Mouse (Mus musculus): ENCODE data around the gene Plppr3.
"Not testable (repeated sequence)": the region's sequence is repeated elsewhere in the genome, so short reads cannot be mapped to it uniquely, and the experiment has no call there.

Plppr3 gene

DNA sequence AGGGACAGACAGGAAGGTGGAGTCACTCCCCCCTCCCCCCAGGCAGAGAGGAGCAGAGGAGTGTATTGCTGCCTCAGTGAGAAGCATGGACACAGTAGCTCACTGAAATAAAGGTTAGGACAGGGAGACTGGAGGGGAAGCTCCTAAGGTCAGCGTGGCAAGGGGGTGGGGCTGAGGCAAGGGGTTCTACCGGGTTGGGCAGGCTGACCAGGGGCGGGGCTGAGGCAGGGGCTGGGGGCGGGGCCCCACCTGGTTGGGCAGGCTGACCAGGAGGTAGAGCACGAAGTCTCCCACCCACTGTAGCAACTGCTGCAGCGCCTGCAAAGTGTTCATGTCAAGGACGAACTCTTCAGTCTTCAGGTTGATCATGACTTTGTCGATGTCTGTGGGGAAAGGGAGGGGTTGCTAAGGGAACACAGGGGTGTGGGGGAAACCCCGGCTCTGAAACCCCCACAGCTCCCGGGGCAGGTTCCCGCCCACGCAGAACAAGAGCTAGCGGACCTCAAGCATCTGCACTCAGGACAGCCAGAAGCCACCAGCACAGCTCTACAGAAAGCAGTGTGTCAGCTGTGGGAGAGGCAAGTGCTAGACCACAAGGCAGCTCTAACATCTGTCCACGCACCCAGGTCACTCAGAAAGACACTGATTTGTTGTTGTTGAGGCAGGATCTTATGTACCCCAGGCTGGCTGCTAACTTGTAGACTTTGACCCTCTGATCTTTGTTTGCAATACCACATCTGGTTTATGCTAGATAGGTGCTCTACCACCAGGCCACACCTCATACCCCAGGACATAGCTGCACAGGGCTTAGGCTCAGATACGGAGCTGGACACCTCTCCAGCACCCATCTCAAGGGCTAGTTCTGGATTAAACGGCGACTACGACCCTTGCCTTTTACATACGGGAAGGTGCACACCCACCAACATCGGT is 23.1 kb upstream of the Plppr3 start:
- no peak for DNase-seq

DNA sequence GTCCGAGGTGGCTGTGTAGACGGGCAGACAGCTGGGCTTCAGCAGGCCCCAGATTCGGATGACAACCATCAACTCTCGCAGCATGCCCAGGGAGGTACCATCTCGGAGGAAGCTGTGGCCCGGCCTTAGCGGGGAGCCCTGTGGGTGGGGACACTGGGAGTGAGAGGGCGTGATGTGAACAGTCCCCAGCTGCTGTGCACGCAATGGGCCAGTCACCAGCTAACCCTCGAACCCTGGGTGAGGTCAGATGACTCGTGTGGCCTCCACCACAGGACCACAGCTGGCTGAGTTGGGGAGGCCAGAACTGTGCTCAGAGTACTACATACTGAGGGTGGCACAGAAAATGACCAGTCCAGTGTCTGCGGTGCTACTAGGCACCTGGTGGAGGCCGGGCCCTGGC is 22.4 kb upstream of the Plppr3 start:
- no peak for DNase-seq

DNA sequence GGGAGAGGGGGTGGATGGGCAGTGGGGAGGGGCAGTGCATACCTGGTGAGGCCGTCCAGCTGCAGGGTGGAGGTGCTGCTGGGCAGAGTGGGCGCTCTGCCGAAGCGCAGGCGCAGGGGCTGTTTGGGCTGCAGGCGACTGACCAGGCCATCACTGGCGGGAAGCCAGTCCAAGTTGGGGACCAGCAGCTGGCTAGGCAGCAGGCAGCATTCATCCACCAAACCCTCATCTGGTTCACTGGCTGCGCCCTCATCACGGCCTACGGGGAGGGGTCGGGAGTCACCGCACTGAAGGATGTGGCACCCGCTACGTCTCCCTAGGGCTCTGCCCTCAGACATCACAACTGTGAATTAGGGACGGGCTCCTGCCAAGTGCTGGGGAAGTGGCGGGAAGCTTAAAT is 21.9 kb upstream of the Plppr3 start:
- DNase-seq = no peak

DNA sequence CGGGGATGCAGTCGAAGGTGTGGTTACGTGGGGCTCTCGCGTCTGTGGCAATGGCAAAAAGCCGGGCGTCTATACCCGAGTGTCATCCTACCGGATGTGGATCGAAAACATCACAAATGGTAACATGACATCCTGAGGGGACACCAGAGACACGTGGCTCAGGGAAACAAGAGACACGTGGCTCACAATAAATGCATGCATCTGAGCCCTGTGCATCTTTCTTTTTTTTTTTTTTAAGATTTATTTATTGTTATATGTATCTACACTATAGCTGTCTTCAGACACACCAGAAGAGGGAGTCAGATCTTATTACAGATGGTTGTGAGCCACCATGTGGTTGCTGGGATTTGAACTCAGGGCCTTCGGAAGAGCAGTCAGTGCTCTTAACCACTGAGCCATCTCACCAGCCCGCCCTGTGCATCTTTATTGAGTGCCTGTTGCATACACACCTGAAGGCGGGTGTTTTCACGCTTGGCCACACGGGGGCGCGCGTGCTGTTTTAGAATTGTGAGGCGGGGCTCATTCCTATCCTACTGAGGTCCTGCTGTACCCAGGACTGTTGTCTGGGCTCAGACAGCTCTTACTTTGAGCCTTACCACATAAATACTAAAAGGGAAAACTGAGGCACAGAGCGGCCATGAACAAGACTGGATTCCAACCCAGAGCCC is 18.2 kb upstream of the Plppr3 start:
- DNase-seq = peak; percentile 74

DNA sequence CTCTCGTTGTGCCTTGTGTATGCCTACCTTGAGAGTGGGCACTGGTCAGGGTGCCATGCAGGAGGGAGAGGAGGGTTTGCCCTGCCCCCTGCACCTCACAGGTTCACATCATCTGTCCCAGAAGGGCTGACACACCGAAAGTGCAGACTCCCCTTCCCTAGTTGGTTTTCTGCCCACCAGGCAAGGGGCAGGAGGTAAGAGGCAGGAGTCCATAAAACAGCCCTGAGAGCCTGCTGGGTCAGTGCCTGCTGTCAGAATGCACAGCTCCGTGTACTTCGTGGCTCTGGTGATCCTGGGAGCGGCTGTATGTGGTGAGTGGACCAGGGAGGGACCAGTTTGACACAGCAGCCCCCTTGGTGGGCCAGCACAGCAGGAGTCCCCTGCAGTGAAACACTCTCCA is 16.2 kb upstream of the Plppr3 start, which contains the start of gene Cfd:
Gene Cfd (plus strand): TSS at position 184 of the 400 bp plus-strand sequence.
- DNase-seq = no peak

DNA sequence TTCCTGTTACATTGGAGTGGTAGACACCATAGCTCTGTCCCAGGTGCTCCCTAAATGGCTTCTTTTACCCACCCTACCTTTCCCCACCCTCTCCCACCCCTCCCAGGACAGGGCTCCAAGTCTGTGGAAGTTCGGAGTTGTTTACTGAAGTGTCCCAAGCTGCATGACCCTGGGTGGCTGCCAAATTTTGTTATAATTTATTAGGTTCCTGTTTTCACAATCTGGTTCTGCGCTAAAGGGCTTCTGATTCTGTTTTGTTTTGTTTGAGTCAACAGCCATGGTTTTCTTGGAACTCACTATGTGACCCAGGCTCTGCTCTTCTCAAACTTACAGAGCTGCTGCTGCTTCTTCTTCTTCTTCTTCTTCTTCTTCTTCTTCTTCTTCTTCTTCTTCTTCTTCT is 15.0 kb upstream of the Plppr3 start:
- DNase-seq = no peak

DNA sequence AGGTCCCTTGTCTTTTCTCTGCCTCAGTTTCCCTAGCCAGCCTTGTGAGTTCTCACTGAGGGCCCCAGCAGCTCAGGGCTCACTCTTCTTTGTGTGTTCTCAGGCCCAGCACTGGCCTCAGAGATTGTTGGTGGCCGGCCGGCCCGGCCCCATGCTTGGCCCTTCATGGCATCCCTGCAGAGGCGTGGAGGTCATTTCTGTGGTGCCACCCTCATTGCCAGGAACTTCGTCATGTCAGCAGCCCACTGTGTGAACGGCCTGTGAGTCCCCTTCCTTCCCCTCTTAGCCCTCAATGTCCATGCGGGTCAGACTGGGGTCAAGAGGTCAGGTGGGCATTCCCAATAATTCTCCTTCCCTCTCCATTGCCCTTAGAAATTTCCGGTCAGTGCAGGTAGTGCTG is 12.2 kb upstream of the Plppr3 start:
- no peak for DNase-seq

DNA sequence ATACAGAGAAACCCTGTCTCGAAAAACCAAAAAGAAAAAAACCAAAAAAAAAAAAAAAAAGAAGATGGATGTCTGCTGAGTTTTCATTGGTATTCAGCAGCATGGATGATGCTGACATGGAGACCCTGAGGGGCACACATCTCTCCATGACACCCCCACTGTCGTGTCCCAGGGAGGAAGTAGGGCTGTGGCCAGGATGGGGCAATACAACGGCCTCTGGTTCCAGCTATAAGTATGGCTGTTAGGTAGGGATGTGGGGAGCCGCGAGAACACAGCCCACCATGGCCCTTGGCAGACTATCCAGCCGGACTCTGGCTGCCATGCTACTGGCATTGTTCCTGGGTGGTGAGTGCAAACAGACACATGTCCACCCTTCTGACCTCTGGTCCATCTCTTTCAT is 11.6 kb upstream of the Plppr3 start, which contains the start of gene Elane:
Gene Elane (plus strand): TSS at position 194 of the 400 bp plus-strand sequence.
- no peak for DNase-seq

DNA sequence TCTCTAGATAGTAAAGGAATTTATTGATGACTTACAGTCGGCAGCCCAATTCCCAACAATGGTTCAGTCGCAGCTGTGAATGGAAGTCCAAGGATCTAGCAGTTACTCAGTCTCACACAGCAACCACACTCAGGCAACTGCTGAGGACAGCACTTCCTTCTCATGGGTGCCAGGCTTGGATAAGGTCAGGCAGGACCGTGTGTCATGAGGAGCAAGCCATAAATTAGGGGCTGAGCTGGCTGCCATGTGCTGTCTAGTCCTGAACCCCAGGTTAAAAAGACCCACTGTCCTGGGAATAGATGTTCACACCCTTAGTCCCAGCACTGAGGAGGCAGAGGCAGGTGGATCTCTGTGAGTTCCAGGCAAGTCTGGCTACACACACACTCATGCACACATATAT is 10.5 kb upstream of the Plppr3 start:
- DNase-seq = not testable (repeated sequence)

DNA sequence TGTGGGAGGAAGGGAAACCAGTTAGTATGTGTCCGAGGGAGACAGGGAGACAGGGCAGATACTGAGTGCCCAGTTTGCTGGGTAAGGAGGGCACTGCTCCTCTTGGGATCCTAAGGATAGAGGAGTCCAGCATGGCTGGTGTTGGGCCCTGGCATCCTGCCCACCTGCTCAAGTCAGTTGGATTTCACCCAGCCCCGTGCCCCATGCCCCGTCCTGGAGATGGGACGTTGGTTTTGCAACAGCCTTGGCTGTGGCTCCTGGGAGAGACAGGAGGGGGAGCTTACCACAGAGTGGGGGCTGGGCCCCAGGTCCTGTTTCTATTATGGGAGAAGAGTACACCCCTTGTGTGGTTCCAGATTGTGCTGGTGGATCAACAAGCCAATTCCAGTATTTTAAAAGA is 10.0 kb upstream of the Plppr3 start:
- DNase-seq = no peak

DNA sequence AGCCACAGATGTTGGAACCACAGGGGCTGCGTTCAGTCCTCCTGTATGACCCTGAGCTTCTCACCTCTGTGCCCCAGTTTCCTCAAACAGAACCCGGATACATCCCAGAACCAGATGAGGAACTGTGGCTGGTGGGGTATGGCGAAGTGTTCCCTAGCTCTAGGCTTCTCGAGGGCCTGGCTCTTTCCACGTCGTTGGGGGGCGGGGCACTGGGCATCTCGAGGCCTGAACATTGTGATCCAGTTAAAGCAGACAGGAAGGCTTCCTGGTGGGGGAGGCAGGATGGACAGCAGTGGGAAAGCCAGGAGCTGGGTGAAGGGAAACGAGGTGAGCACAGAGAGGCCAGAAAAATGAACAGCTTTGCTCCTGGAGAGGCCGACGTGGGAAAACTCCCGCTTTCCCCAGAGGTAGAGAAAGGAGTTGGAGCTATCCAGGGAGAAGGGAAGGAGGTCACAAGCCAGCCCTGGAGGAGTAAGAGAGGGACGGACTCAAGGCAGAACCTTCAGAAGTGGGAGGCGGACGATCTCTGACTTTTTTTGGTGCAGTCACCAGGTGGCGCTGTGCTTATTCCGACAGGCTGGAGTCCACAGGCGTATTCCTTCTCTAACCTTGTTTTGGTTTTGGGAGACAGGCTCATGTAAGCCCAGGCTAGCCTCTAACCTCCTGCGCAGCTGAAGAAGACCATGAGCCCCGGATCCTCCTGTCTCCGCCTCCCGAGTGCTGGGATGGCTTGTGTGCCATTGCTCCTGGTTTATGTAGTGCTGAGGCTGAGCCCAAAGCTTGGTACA is 9.1 kb upstream of the Plppr3 start:
- DNase-seq = peak; percentile 85

DNA sequence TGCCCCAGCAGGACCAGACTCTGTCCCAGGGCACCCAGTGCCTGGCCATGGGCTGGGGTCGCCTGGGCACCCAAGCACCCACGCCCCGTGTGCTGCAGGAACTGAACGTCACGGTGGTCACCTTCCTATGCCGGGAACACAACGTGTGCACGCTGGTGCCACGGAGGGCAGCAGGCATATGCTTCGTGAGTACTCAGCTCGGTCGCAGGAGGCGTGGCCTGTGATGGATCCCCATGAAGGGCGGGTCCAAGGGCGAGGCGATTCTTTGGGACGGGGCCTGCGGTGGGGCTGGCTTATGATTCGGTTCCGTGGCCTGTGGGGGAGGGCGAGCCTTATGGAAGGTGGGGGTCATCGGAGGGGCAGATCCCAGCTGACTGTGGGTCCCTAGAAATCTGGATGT is 7.5 kb upstream of the Plppr3 start:
- no peak for DNase-seq

DNA sequence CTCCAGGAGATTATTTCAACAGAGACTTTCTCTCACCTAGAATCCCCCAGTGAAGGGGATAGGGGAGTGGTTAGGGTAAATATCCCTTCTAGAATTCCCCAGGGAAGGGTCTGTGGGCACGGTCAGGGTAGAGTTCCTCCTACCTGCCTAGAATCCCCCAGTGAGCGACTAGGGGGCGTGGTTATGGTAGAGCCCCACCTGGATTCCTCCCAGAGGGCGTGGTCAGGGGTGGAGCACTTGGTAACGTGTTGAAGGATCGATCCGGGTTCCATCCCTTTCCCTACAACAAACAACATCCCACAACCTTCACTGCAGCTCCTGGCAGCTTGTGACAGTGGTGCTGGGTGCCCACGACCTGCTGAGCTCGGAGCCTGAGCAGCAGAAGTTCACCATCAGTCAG is 6.3 kb upstream of the Plppr3 start:
- DNase-seq = no peak

DNA sequence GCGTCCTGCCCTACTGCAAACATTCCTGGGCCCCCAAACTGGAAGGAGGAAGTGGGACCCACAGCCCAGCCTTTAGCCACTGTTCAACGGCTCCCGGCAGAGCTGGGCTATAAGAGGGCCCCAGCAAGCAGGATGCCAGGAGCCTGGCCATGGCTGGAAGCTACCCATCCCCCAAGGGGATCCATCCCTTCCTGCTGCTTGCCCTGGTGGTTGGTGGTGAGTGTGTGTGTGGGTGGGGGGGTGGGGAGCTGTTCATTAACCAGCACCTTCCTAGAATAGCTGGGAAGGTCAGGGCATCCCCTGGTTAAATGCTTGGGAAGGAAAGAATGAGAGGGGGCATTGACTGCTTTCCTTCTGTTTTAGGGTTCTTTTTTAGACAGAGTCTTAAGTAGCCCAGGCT is 5.1 kb upstream of the Plppr3 start:
- DNase-seq = no peak

DNA sequence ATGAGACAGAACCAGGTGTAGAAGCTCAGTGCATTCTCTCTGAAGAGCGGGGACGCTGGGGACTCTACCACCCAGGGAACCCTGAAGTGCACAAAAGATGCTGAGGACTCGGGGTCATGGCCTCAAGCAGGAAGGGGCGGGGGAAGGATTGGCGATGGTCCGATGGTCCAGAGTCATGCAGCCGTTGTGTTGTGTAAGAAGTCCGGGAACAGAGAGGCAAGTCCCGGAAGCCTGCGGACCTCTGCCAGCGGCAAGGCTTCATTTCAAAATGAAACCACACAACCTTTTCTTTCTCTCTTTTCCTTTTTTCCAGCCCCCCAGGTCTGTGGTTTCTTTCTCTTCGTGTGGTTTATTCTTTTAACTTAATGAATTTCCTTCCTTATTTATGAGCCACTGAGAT is 3.3 kb upstream of the Plppr3 start:
- no peak for DNase-seq

DNA sequence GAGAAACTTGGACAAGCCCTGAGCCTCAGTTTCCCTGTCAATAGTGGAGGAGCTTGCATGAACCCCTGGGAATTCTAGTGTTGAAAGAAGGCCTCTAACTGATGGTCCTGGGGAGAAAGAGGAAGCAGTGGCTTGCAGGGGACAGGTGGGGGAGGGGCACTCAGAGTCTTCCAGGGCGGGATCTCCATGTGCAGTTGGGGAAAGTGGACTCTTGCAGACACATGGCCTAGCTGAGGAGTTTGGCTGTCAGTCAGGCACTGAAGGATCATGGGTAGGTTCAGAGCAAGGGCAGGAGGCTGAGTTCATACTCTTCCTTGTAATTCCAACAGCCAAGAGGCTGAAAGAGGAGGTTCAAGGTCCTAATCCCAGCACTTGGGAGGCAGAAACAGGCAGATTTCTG is 2.7 kb upstream of the Plppr3 start:
- no peak for DNase-seq

DNA sequence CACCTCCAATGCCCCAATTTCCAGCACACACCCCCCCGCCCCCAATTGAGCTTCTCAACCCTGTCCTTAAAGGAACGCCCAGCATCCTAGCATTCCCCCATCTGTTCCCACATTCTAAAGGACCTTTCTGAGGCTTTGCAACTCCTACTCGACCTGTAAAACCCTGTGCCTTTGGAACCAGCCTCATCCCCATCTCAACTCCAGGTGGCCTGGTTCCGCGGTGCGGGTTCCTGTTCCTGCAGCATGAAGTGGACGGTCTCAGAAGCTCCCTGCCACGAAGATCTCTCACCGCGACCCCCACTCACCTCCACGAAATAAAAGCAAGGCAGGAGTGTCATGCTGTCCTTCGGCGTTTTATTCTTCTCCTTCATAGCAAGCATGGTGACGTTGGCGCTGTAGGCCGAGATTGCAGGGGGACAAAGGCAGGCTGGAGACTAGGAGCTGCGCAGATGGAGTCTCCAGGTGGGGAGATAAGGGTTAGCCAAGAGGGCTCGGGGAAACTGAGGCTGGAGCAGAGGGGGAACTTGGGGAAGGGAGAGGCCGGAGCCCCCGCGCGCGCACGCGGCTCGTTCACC is 632 bp downstream of the Plppr3 start:
- no peak for DNase-seq

DNA sequence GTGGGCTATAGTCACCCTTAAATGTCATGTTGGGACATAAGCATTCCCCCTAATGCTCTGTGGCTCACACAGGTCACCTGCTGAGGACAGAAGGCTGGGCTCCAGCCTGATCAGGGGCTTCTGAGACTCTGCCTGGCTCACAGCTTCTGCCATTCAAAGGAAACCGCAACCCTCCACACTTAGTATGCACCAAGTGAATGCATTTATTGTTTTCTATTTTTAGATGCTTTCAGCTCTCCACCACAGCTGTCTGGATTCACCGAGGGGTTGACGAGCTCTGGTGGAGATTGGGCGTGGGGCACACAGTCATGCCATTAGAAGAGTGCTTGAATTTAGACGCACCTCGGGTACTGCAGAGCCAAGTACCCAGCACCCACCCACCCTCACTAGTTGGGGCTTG is 1.1 kb downstream of the Plppr3 start:
- DNase-seq = no peak

DNA sequence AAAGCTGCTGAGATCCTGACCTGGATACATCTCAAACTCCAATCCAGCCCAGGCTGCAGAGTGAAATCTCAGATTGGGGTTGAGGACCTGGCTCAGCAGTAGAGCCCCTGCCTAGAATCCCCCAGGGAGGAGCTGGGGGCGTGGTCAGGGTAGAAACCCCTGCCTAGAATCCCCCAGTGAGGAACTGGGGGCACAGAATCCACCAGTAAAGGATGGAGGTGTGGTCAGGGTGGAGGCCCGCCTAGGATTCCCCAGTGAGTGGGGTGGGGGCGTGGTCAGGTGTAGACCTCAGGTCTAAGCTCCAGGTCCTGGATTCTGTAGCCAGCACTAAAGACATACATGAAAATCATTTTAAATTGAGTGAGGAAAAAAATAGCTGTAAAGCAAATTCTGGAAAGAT is 1.6 kb downstream of the Plppr3 start:
- no peak for DNase-seq

DNA sequence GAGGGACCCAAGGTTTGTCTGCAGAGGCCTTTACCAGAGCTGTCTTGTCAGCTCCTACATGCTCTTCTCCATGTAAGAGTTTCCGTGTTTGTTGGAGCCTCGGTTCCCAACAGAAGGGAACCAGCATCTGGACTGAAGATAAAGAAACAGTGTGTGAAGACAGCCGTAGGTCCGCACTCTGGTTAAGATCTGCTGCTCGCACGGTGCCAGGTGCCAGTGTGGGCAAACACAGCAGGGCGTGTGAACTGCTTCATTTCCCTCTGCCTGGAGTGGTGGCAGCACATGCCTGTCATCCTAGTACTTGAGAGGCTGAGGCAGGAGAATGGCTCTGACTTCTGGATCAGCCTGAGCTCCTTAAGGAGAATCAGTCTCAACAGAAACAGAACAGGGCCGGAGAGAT is 2.6 kb downstream of the Plppr3 start:
- no peak for DNase-seq

DNA sequence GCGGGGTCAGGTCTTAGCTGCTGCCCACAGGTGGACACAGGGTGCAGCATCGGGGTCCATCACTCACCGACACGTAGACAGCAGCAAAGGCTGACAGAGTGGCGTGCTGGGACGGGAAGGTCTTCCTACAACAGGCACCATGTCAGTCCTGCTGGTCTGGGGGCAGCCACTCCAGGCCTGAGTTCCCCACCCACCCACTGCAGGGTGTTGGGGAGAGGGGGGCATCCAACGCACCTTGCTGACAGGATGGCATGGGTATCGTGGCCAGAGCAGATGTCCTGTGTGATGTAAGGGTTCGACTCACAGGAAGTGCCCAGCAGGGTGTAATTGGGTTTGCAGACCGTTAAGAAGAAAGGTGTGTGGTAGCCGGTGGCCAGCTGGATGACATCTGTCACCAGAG is 7.8 kb downstream of the Plppr3 start:
- peak; percentile 10 for DNase-seq

DNA sequence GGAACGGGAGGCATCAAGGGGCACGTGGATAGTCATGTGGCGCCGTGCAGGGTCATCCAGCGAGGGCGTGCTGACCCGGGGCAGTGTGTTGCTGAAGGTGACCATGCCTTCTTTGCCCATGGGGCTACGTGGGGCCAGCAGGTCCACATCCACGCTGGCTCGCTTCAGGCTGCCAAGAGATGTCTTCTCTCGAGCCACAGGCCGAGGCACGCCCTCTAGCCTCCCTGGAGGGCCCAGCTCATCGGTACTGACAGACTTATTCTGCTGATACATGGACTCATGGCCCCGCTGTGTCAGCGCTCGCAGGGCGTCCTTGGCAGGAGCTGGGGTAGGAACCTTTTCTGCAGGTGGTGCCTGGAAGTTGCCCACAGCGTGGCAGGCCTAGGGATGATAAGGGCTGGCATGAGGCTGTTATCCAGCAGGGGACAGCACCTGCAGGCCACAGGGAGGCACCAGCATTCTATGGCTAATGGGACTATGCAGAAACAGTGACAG is 8.6 kb downstream of the Plppr3 start:
- DNase-seq = peak; percentile 13

DNA sequence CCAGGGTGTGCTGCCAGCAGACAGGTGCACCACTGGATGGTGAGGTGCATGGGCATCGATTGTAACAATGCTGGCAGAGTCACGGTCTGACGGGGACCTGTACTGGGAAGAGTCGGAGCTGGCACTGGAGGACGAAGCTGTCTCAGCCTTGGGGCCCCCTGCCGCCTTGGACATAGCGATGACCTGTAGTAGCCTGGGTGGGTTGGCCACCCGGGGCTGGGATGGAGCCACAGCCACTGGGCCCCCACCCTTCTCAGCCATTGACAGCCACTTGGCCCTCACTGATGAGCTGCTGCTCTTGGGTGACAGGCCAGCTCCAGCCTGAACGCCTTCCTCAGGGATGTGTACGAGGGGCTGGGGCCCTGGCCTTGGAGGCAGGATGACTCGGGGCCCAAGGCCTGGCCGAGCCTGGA is 9.2 kb downstream of the Plppr3 start:
- DNase-seq = no peak
